In genomic region chr15:97593781-97594600, GRCm38 (mm10) we compare ENCODE assay signal across 11 mouse cellular contexts.
DNase-seq lines count a peak whose midpoint lies in the region; ATAC-seq lines count a peak whose summit lies in the region.
"Had no signal": no experiment of that assay in that cellular context is flagged by ENCODE, and none has a peak within 500 bp of the region (broad histone marks: within the 10 kb centered on the region; RNA-seq: fewer than 3 reads in every experiment).

No protein-coding gene starts in this region.

- H3K4me1 ChIP-seq in intestine, embryonic 14.5 days (replicated peaks; ENCODE audit: control insufficient read depth, insufficient read depth, low read length) = peaks cover 5% of the 10 kb centered on the region; the same call in 1 of the 2 replicates
- peaks cover 7% of the 10 kb centered on the region; the same call in 1 of the 2 replicates for H3K4me1 ChIP-seq in intestine, embryonic 15.5 days (replicated peaks)
- peaks cover 0 to 3% of the 10 kb centered on the region in 2 experiments; a peak in 1 of 4 replicates for H3K4me1 ChIP-seq in heart, embryonic 14.5 days (ENCODE audit: control insufficient read depth in 2 of 2, insufficient read depth in 2 of 2, low read length in 2 of 2)
- no peaks in the 10 kb centered on the region for H3K4me1 ChIP-seq in lung, embryonic 16.5 days (replicated peaks; ENCODE audit: control insufficient read depth, insufficient read depth, low read length)

- intact Hi-C loops in left cerebral cortex, postnatal 4 days (cut with DNase I) = no loop called here

- WGBS in intestine, embryonic 14.5 days = 55% methylated on average over 11 of the region's 11 CpGs
- WGBS in intestine, embryonic 15.5 days = 54% methylated on average over 11 of the region's 11 CpGs
- 47% methylated on average over 11 of the region's 11 CpGs for WGBS in heart, embryonic 14.5 days
- WGBS in lung, embryonic 16.5 days = 54% methylated on average over 11 of the region's 11 CpGs

- H3K4me2 ChIP-seq in intestine, embryonic 14.5 days (ENCODE audit: low read length) = no peak overlapping the region
- no peak overlapping the region for H3K4me2 ChIP-seq in intestine, embryonic 15.5 days (replicated peaks)
- H3K4me2 ChIP-seq in heart, embryonic 14.5 days (ENCODE audit: low read length) = no peak overlapping the region
- no peak overlapping the region for H3K4me2 ChIP-seq in lung, embryonic 16.5 days (ENCODE audit: low read depth, low read length)
- H3K4me2 ChIP-seq: limb, embryonic 12.5 days; neural tube, embryonic 12.5 days had no signal

- H3K4me3 ChIP-seq in intestine, embryonic 14.5 days (ENCODE audit: low read depth, low read length) = no peak overlapping the region
- H3K4me3 ChIP-seq in intestine, embryonic 15.5 days (replicated peaks) = no peak overlapping the region
- H3K4me3 ChIP-seq in heart, embryonic 14.5 days (ENCODE audit: control insufficient read depth in 1 of 2, insufficient read depth in 1 of 2, low read depth in 1 of 2, low read length in 2 of 2) = no peak overlapping the region
- no peak overlapping the region for H3K4me3 ChIP-seq in lung, embryonic 16.5 days (ENCODE audit: low read length)
- H3K4me3 ChIP-seq: forebrain, embryonic 10.5 days; limb, embryonic 12.5 days; neural tube, embryonic 12.5 days had no signal

- peak overlapping the region; percentile 57; the same call in 1 of the 2 replicates for H3K27ac ChIP-seq in intestine, embryonic 14.5 days (ENCODE audit: low read depth)
- no peak overlapping the region; the same call in 1 of the 2 replicates for H3K27ac ChIP-seq in intestine, embryonic 15.5 days
- peak overlapping the region; percentile 25 to 61; a peak in 3 of 4 replicates for H3K27ac ChIP-seq in heart, embryonic 14.5 days (replicated peaks in 1 of 2; ENCODE audit: control insufficient read depth in 1 of 2, insufficient read depth in 1 of 2, low read depth in 2 of 2, low read length in 2 of 2)
- peak overlapping the region; percentile 61 for H3K27ac ChIP-seq in lung, embryonic 16.5 days (ENCODE audit: low read length)
- H3K27ac ChIP-seq: forebrain, embryonic 10.5 days; limb, embryonic 12.5 days; neural tube, embryonic 12.5 days had no signal

- no peaks in the 10 kb centered on the region for H3K36me3 ChIP-seq in intestine, embryonic 14.5 days (ENCODE audit: control insufficient read depth, insufficient read depth, low read length)
- H3K36me3 ChIP-seq in intestine, embryonic 15.5 days = no peaks in the 10 kb centered on the region
- no peaks in the 10 kb centered on the region for H3K36me3 ChIP-seq in heart, embryonic 14.5 days (ENCODE audit: control insufficient read depth, insufficient read depth, low read length)
- no peaks in the 10 kb centered on the region for H3K36me3 ChIP-seq in lung, embryonic 16.5 days (ENCODE audit: control insufficient read depth, insufficient read depth, low read length)
- H3K36me3 ChIP-seq: forebrain, embryonic 10.5 days; limb, embryonic 12.5 days; neural tube, embryonic 12.5 days had no signal

- H3K27me3 ChIP-seq in intestine, embryonic 14.5 days (replicated peaks; ENCODE audit: control insufficient read depth, insufficient read depth, low read length) = no peaks in the 10 kb centered on the region
- H3K27me3 ChIP-seq in intestine, embryonic 15.5 days (replicated peaks) = no peaks in the 10 kb centered on the region
- H3K27me3 ChIP-seq in heart, embryonic 14.5 days (ENCODE audit: control insufficient read depth, insufficient read depth, low read length) = no peaks in the 10 kb centered on the region
- H3K27me3 ChIP-seq in lung, embryonic 16.5 days (ENCODE audit: control insufficient read depth, insufficient read depth, low read depth, low read length) = no peaks in the 10 kb centered on the region
- H3K27me3 ChIP-seq: limb, embryonic 12.5 days; neural tube, embryonic 12.5 days had no signal

- H3K9me3 ChIP-seq in intestine, embryonic 14.5 days (ENCODE audit: control insufficient read depth, low read length) = no peaks in the 10 kb centered on the region
- H3K9me3 ChIP-seq in intestine, embryonic 15.5 days = no peaks in the 10 kb centered on the region
- no peaks in the 10 kb centered on the region for H3K9me3 ChIP-seq in heart, embryonic 14.5 days (ENCODE audit: control insufficient read depth, low read length)
- no peaks in the 10 kb centered on the region for H3K9me3 ChIP-seq in lung, embryonic 16.5 days (ENCODE audit: control insufficient read depth, low read length)
- H3K9me3 ChIP-seq: forebrain, embryonic 10.5 days; limb, embryonic 12.5 days; neural tube, embryonic 12.5 days had no signal

- H3K9ac ChIP-seq in intestine, embryonic 14.5 days (ENCODE audit: low read length) = no peak overlapping the region
- H3K9ac ChIP-seq in intestine, embryonic 15.5 days = no peak overlapping the region
- no peak overlapping the region for H3K9ac ChIP-seq in heart, embryonic 14.5 days (ENCODE audit: low read length)
- no peak overlapping the region for H3K9ac ChIP-seq in lung, embryonic 16.5 days (ENCODE audit: low read length)
- H3K9ac ChIP-seq: limb, embryonic 12.5 days; neural tube, embryonic 12.5 days had no signal

- no peak for DNase-seq in intestine, embryonic 14.5 days (ENCODE audit: low spot score)
- DNase-seq in R1 (ENCODE audit: low read depth, low spot score) = peak; percentile 99
- DNase-seq in thymus, postnatal 14 days = no peak
- DNase-seq in left cerebral cortex, postnatal 4 days = no peak
- DNase-seq: thymus, postnatal 25 days had no signal

- no peak for ATAC-seq in intestine, embryonic 14.5 days (replicated peaks; ENCODE audit: low FRiP score, low TSS enrichment, low read depth)
- ATAC-seq in intestine, embryonic 15.5 days = no peak
- no peak for ATAC-seq in heart, embryonic 14.5 days (ENCODE audit: insufficient number of reproducible peaks, insufficient read depth, low FRiP score, low read depth)
- ATAC-seq in lung, embryonic 16.5 days (ENCODE audit: low read depth) = peak; percentile 58
